Mouse (Mus musculus): ENCODE results near the gene Nfatc2. TPM values are rescaled to one million over a fixed set of nuclear protein-coding genes. Genes with fewer than 3 reads are reported as not detected.

Gene Nfatc2
- total and polyA plus RNA-seq, 2 experiments from 2014 or later = 7.3 to 7.4 TPM

DNA sequence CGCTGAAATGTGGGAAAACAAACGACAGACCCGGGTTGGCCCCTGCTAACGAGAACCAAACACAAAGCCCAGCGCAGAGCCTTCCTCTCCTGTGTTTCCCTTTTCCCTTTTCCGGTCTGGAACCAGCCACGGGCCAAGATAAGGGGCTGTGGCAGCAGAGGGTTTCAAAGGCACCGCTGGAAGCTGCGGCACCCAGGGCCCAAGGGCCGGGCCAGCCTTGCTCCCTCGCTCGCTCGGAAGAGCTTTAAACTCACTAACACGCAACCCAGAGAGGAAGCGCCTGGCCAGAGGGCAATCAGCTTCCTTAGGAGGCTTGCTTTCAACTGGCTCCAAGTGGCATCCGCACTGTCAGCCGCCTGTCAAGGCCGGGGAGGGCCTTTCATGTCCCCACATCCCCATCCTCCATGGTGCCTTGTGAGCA is 47.9 kb downstream of the Nfatc2 start:
- ATAC-seq (ENCODE audit: insufficient read depth, low read depth) (peak; percentile 24; the same call in 1 of the 2 replicates), DNase-seq (ENCODE audit: low spot score) (no peak)
- 23% methylated on average over 18 of the region's 18 CpGs for WGBS
- Histone ChIP-seq H3K27me3 (ENCODE audit: control insufficient read depth, insufficient read depth, low read length) (no peaks in the 10 kb centered on the region), H3K36me3 (replicated peaks; ENCODE audit: control insufficient read depth, insufficient read depth, low read length) (no peaks in the 10 kb centered on the region), H3K9me3 (replicated peaks; ENCODE audit: control insufficient read depth, low read length) (no peaks in the 10 kb centered on the region), H3K4me1 (ENCODE audit: control insufficient read depth, insufficient read depth) (peaks cover 40% of the 10 kb centered on the region), H3K4me3 (ENCODE audit: low read depth, low read length) (no peak overlapping the region), H3K27ac (ENCODE audit: low read depth) (no peak overlapping the region), H3K9ac (replicated peaks; ENCODE audit: low read depth, low read length) (no peak overlapping the region; the same call in 1 of the 2 replicates), H3K4me2 (ENCODE audit: low read depth, low read length) (0 out of 2 replicates have a peak overlapping the region, but pooled peaks have one; percentile 28)
- TF ChIP-seq CTCF (IDR thresholded peaks at IDR 0.05; ENCODE audit: low read depth) = no peak
- no peak for TF ChIP-seq EP300 (IDR thresholded peaks at IDR 0.05; ENCODE audit: low read depth)

GRCm38 (mm10) chr2:168552405-168552804 is 49.1 kb downstream of the Nfatc2 start:
- TF ChIP-seq CTCF (IDR thresholded peaks at IDR 0.05; ENCODE audit: low read depth) (no peak), EP300 (IDR thresholded peaks at IDR 0.05; ENCODE audit: low read depth) (no peak)
- H3K9me3 ChIP-seq (replicated peaks; ENCODE audit: control insufficient read depth, low read length) = no peaks in the 10 kb centered on the region
- H3K27me3 ChIP-seq (ENCODE audit: control insufficient read depth, insufficient read depth, low read length) = no peaks in the 10 kb centered on the region
- no peaks in the 10 kb centered on the region for H3K36me3 ChIP-seq (replicated peaks; ENCODE audit: control insufficient read depth, insufficient read depth, low read length)
- 63% methylated on average over 5 of the region's 5 CpGs for WGBS
- H3K9ac ChIP-seq (replicated peaks; ENCODE audit: low read depth, low read length) = no peak overlapping the region
- H3K4me2 ChIP-seq (ENCODE audit: low read depth, low read length) = no peak overlapping the region
- H3K4me1 ChIP-seq (ENCODE audit: control insufficient read depth, insufficient read depth) = peaks cover 49% of the 10 kb centered on the region
- no peak overlapping the region for H3K4me3 ChIP-seq (ENCODE audit: low read depth, low read length)
- ATAC-seq (ENCODE audit: insufficient read depth, low read depth) (no peak), DNase-seq (ENCODE audit: low spot score) (no peak)
- H3K27ac ChIP-seq (ENCODE audit: low read depth) = no peak overlapping the region

- no peaks in the 10 kb centered on the region for H3K27me3 ChIP-seq (ENCODE audit: control insufficient read depth, insufficient read depth, low read length)
- peaks cover 40% of the 10 kb centered on the region for H3K4me1 ChIP-seq (ENCODE audit: control insufficient read depth, insufficient read depth)
- 60% methylated on average over 7 of the region's 7 CpGs for WGBS
- no peaks in the 10 kb centered on the region for H3K9me3 ChIP-seq (replicated peaks; ENCODE audit: control insufficient read depth, low read length)
- ATAC-seq (ENCODE audit: insufficient read depth, low read depth) (no peak), DNase-seq (ENCODE audit: low spot score) (no peak)
- no peak overlapping the region for H3K4me2 ChIP-seq (ENCODE audit: low read depth, low read length)
- H3K4me3 ChIP-seq (ENCODE audit: low read depth, low read length) = no peak overlapping the region
- H3K27ac ChIP-seq (ENCODE audit: low read depth) = no peak overlapping the region
- TF ChIP-seq CTCF (IDR thresholded peaks at IDR 0.05; ENCODE audit: low read depth) (no peak), EP300 (IDR thresholded peaks at IDR 0.05; ENCODE audit: low read depth) (no peak)
- no peaks in the 10 kb centered on the region for H3K36me3 ChIP-seq (replicated peaks; ENCODE audit: control insufficient read depth, insufficient read depth, low read length)
- no peak overlapping the region for H3K9ac ChIP-seq (replicated peaks; ENCODE audit: low read depth, low read length)
These were observed 50.2 kb downstream of the Nfatc2 start for GRCm38 (mm10) chr2:168551218-168551617.

- Histone ChIP-seq H3K9ac (replicated peaks; ENCODE audit: low read depth, low read length) (no peak overlapping the region), H3K27me3 (ENCODE audit: control insufficient read depth, insufficient read depth, low read length) (no peaks in the 10 kb centered on the region), H3K36me3 (replicated peaks; ENCODE audit: control insufficient read depth, insufficient read depth, low read length) (no peaks in the 10 kb centered on the region), H3K4me2 (ENCODE audit: low read depth, low read length) (no peak overlapping the region), H3K27ac (ENCODE audit: low read depth) (no peak overlapping the region), H3K4me1 (ENCODE audit: control insufficient read depth, insufficient read depth) (peaks cover 36% of the 10 kb centered on the region), H3K4me3 (ENCODE audit: low read depth, low read length) (no peak overlapping the region), H3K9me3 (replicated peaks; ENCODE audit: control insufficient read depth, low read length) (no peaks in the 10 kb centered on the region)
- WGBS = 53% methylated on average over 12 of the region's 12 CpGs
- DNase-seq (ENCODE audit: low spot score) (no peak), ATAC-seq (ENCODE audit: insufficient read depth, low read depth) (no peak)
- TF ChIP-seq CTCF (IDR thresholded peaks at IDR 0.05; ENCODE audit: low read depth) (no peak), EP300 (IDR thresholded peaks at IDR 0.05; ENCODE audit: low read depth) (no peak)
These were observed 52.1 kb downstream of the Nfatc2 start for GRCm38 (mm10) chr2:168549326-168549725.

DNA sequence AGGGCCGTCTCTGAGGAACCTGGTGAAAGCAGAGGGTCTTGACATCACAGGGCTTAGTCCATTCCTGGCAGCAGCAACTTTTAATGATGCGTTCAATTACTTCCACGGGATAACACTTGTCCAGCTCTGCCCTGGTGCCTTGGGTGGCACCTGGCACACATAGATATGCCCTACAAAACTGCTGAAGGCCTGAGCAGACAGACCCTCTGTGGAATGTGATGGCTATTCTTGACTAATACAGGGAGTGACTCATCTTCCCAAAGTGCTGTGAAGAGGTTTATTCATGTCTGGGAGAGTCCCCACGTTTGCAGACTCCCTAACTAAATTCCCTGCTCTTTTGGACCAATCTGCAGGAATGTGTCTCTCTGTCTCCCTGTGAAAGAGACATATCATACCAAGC is 53.4 kb downstream of the Nfatc2 start:
- no peaks in the 10 kb centered on the region for H3K27me3 ChIP-seq (ENCODE audit: control insufficient read depth, insufficient read depth, low read length)
- no peak overlapping the region for H3K4me3 ChIP-seq (ENCODE audit: low read depth, low read length)
- no peaks in the 10 kb centered on the region for H3K36me3 ChIP-seq (replicated peaks; ENCODE audit: control insufficient read depth, insufficient read depth, low read length)
- H3K27ac ChIP-seq (ENCODE audit: low read depth) = 0 out of 2 replicates have a peak overlapping the region, but pooled peaks have one; percentile 2
- TF ChIP-seq EP300 (IDR thresholded peaks at IDR 0.05; ENCODE audit: low read depth) = no peak
- no peak for TF ChIP-seq CTCF (IDR thresholded peaks at IDR 0.05; ENCODE audit: low read depth)
- ATAC-seq (ENCODE audit: insufficient read depth, low read depth) (peak; percentile 59; the same call in 1 of the 2 replicates), DNase-seq (ENCODE audit: low spot score) (no peak)
- H3K9ac ChIP-seq (replicated peaks; ENCODE audit: low read depth, low read length) = no peak overlapping the region
- 48% methylated on average over 4 of the region's 4 CpGs for WGBS
- H3K4me1 ChIP-seq (ENCODE audit: control insufficient read depth, insufficient read depth) = peaks cover 36% of the 10 kb centered on the region
- H3K4me2 ChIP-seq (ENCODE audit: low read depth, low read length) = no peak overlapping the region
- no peaks in the 10 kb centered on the region for H3K9me3 ChIP-seq (replicated peaks; ENCODE audit: control insufficient read depth, low read length)

DNA sequence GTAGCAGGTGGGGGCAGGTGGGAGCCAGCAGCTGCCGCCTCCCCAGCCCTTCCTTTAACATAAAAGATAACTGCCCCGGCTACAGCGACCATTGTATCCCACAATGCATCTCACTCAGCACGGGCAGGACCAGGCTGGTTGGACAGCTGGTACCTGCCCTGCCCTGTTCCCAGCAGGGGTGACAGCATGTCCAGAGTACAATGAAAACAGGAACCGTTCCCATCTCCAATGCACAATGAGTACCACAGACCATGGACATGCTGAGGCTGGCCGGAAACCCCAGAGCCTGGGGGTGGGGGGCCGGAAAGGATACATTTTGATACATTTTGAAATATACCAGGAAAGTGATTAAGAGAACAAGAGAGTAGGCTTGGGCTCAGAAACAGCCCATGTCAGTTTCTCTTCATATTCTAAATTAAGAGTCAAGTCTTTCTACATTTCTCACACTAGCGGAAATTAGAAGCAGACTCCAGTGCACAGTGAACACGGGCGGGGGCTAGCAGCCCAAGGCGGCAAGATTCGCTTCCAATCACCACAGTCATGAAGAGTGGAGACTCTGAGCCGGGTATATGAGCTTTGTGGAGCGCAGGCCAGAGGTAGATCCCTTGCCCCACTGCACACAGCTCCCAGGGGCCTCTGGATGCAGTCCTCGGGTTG is 55.4 kb downstream of the Nfatc2 start:
- Histone ChIP-seq H3K36me3 (replicated peaks; ENCODE audit: control insufficient read depth, insufficient read depth, low read length) (no peaks in the 10 kb centered on the region), H3K27ac (ENCODE audit: low read depth) (no peak overlapping the region), H3K4me1 (ENCODE audit: control insufficient read depth, insufficient read depth) (peaks cover 31% of the 10 kb centered on the region), H3K4me2 (ENCODE audit: low read depth, low read length) (no peak overlapping the region), H3K4me3 (ENCODE audit: low read depth, low read length) (no peak overlapping the region), H3K9ac (replicated peaks; ENCODE audit: low read depth, low read length) (no peak overlapping the region), H3K9me3 (replicated peaks; ENCODE audit: control insufficient read depth, low read length) (no peaks in the 10 kb centered on the region), H3K27me3 (ENCODE audit: control insufficient read depth, insufficient read depth, low read length) (no peaks in the 10 kb centered on the region)
- ATAC-seq (ENCODE audit: insufficient read depth, low read depth) (no peak), DNase-seq (ENCODE audit: low spot score) (no peak)
- 62% methylated on average over 15 of the region's 15 CpGs for WGBS
- TF ChIP-seq EP300 (IDR thresholded peaks at IDR 0.05; ENCODE audit: low read depth) (no peak), CTCF (IDR thresholded peaks at IDR 0.05; ENCODE audit: low read depth) (no peak)

All from heart, postnatal 0 days (tissue).